Mouse (Mus musculus): ENCODE measurements around the gene Ksr1.

Gene Ksr1

DNA sequence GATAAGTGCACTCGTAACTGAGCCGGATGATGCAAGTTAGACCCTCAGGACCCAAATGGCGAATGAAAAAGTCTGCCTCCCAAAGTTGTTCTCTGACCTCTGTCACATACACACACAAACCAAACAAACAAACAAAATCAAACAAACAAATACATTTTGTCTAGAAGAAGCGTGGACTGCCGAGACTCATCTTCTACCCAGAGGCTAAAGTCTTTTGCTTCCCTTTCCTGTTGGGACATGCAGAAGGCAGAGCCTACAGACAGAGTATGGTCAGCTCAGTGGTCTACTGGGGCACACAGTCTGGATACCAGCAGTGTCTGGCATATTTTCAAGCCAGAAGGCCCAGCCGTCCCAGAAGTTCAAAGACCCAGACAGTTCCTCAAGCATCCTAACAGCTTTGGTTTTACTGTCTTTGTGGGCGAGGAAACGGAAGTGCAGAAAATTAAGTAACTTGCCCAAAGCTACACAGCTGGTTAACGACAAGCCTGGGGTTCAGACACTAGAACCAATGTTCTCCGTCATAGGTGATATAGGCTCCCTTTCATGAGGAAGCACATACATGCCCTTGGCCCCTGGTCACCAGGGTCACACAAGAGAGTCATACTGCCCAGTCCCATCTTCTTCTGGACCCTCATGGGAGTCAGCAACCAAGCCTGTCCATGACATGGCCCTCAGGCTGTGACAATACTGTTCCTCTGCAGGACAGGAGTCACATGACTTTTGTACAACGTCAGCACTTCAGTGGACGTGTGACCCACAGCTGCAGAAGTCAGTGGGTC lies 163.5 kb downstream of the Ksr1 start:
- no peak for DNase-seq (ENCODE audit: low read depth, low spot score)

DNA sequence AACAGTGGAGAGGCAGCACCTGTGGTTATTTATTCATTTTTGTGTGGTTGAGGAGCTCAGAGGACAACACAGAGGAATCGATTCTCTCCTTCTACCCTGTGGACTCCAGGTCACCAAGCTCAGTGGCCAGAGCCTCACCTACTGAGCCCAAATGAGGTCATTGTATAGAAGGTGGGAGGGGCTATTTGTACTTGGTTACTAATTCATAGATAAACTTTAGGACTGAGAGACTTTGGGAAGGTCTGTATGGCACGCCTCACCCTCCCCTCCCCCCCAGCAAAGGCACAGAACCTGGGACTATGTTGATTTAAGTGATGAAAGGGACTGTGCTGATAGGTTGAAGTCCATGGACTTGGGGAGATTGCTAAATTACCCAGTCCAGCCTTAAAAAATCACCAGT lies 164.2 kb downstream of the Ksr1 start:
- DNase-seq (ENCODE audit: low read depth, low spot score), result no peak

DNA sequence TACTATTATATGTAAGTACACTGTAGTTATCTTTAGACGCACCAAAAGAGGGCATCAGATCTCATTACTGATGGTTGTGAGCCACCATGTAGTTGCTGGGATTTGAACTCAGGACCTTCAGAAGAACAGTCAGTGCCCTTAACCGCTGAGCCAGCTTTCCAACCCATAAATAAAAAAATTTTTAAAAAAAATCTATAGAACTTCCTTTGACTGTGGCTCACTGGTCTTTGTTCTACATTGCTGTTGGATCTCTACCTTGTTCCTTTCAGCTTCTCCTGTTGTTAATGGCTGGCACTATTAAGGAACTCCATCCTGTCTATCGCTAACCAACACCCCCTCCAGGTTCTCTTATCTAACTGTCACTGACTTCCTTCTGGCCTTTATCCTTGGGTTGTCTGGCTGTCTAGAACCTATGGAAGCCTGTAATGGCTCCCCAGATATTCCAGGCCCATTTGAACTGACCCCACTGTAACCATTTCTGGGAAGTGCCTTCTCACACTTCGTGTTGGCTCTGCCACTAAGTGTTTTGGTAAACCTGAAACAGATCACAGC lies 166.0 kb downstream of the Ksr1 start:
- DNase-seq (ENCODE audit: low read depth, low spot score), result no peak

GRCm38 (mm10) chr11:78978176-78979019 lies 167.8 kb downstream of the Ksr1 start:
- DNase-seq (ENCODE audit: low read depth, low spot score), result no peak

- DNase-seq (ENCODE audit: low read depth, low spot score), result no peak
These were observed 169.3 kb downstream of the Ksr1 start for GRCm38 (mm10) chr11:78976731-78977510.

DNA sequence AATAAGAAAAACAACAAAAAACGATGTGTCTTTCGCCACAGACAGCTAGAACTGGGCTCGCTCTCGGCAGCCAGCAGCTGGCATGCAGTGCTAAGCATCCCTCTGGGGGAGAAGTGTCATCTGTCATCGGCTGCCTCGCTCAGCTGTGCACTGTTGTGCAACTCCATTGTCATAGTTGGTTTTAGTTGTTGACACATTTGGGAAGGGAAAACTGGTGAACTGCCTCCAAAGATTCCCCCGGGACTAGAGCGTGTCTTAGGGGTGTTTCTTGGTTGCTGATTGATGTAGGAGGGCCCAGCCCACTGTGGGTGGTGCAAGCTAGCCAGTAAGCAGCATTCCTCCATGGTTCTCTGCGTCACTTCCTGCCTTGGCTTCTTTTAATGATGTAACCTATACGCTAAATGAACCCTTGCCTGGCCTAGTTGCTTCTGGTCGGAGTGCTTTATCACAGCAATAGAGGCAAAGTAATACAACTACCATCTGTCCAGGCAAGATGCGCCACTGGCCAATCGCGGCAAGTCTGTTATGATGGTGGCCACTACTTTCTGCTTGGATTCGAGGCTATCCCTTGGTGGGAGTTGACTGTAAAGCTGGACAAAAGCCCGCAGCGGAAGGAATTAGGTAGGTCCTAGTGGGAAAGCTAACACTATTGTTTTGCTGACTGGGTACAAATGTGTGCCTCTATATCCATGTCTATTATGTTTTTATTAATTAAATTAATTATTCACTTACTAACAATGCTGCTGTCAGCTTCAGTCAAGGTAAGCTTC lies 172.6 kb downstream of the Ksr1 start:
- peak; percentile 82 for DNase-seq (ENCODE audit: low read depth, low spot score)

GRCm38 (mm10) chr11:78972811-78973351 lies 173.3 kb downstream of the Ksr1 start:
- peak; percentile 59 for DNase-seq (ENCODE audit: low read depth, low spot score)

DNA sequence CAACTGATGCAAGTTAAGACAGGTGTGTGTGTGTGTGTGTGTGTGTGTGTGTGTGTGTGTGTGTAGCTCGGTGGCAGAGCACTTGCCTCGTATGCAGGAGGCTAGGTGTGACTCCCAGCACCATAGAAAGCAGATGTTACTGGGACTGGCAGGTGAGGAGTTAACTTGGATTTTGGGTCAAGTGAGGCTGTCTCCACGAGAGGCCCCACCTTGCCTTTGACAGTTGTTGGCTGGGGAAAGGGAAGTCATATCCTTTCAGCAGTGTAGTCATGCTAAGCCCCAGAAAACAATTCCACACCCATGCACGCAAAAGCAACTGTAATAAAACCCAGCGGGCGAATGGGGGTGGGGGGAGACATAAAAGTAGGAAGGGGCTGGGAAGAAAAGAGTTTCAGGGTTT lies 173.9 kb downstream of the Ksr1 start:
- DNase-seq (ENCODE audit: low read depth, low spot score), result no peak

- no peak for DNase-seq (ENCODE audit: low read depth, low spot score)
These were observed 174.5 kb downstream of the Ksr1 start for GRCm38 (mm10) chr11:78971746-78972145.

- DNase-seq (ENCODE audit: low read depth, low spot score), result no peak
These were observed 175.1 kb downstream of the Ksr1 start for GRCm38 (mm10) chr11:78971096-78971495.

GRCm38 (mm10) chr11:78968121-78968520 lies 178.1 kb downstream of the Ksr1 start:
- no peak for DNase-seq (ENCODE audit: low read depth, low spot score)

DNA sequence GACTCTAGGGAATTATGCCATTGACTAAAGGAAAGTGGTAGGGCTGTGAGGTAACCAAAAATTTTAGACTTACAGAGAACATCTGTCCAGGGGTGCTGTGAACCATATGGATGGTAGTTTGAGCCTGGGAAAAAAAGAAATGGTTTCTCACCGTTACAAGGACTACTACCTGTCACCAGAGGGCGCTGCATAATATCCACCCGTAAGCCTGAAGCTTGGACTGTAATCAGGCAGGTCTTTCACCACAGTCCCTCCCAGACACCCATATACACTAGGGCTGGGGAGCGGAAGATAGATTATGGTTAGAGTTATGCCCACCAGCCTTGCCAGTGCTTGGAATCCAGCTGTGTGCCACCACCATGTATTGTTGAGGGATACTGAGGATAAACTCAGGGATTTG lies 178.8 kb downstream of the Ksr1 start:
- DNase-seq (ENCODE audit: low read depth, low spot score), result peak; percentile 82
